Mouse (Mus musculus): Measurements from ENCODE around the gene Dck. TPM values are rescaled to one million over a fixed set of nuclear protein-coding genes. Genes with fewer than 3 reads are reported as not detected.

The Dck gene
- polyA plus RNA-seq, 1 experiment from 2014 or later, result 43.6 TPM

DNA sequence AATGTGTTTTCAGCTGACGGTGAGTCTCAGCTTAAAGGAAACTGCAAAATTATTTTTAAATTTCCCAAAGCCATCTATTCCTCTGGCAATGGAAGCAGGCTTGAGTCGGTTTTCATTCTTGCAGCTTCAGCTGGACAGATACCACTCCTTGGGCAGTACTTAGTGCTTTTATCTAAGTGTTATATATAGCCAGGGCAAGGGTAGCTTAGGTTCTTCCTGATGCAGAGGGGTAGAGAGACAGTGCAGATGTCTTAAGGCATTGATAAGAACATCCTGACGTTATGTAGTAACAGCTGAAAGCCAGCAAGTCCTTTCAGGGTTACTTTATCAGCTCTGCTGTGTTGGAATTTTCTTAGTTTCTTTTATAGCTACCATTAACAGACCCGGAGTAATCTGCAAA is 66.1 kb downstream of the Dck start:
- Histone ChIP-seq H3K36me3 (ENCODE audit: control insufficient read depth, insufficient read depth, low read length) (no peaks in the 10 kb centered on the region), H3K9me3 (replicated peaks; ENCODE audit: control insufficient read depth, low read length, poor library complexity, severe bottlenecking) (no peaks in the 10 kb centered on the region), H3K4me3 (ENCODE audit: low read depth, low read length) (no peak overlapping the region), H3K27me3 (ENCODE audit: control insufficient read depth, insufficient read depth, low read depth, low read length) (no peaks in the 10 kb centered on the region), H3K27ac (ENCODE audit: low read length) (no peak overlapping the region), H3K4me2 (ENCODE audit: low read length) (no peak overlapping the region), H3K9ac (ENCODE audit: low read depth, low read length) (no peak overlapping the region), H3K4me1 (ENCODE audit: control insufficient read depth, insufficient read depth, low read length) (no peaks in the 10 kb centered on the region)
- 71% methylated on average over 4 of the region's 4 CpGs for WGBS
- ATAC-seq, result no peak

DNA sequence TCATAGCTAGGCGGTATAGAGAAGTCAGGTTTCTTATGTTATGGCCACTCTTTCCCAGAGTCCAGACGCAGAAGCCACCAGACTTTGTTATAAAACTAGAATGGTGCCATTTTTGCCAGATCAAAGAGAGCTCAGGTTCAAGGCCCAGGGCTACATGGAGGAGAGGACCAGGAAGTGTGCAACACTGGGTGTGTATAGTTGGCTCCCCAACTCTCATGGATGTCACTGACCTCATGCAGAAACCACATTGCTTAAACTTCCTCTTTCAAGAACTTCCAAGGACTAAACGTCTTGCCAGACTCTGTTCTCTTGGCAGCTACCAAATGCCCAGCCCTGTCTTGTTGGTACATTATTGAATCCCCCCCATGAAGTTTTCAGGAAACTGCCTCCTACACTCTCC is 67.1 kb downstream of the Dck start:
- Histone ChIP-seq H3K27me3 (ENCODE audit: control insufficient read depth, insufficient read depth, low read depth, low read length) (no peaks in the 10 kb centered on the region), H3K4me2 (ENCODE audit: low read length) (no peak overlapping the region), H3K9me3 (replicated peaks; ENCODE audit: control insufficient read depth, low read length, poor library complexity, severe bottlenecking) (no peaks in the 10 kb centered on the region), H3K27ac (ENCODE audit: low read length) (no peak overlapping the region), H3K9ac (ENCODE audit: low read depth, low read length) (no peak overlapping the region), H3K36me3 (ENCODE audit: control insufficient read depth, insufficient read depth, low read length) (no peaks in the 10 kb centered on the region), H3K4me3 (ENCODE audit: low read depth, low read length) (no peak overlapping the region), H3K4me1 (ENCODE audit: control insufficient read depth, insufficient read depth, low read length) (no peaks in the 10 kb centered on the region)
- WGBS, result 94% methylated on average over 3 of the region's 3 CpGs
- ATAC-seq, result no peak

Other genes with a start within 250 kb of the Dck start
- 0.20 and 0.44 TPM in 2 replicates for gene Jchain, start 237.1 kb upstream of the Dck start, polyA plus RNA-seq (2015; fragmentation: Nextera tagmentation; extraction: Ambion mirVana)
- gene Utp3, start 210.5 kb upstream of the Dck start, polyA plus RNA-seq (2015; fragmentation: Nextera tagmentation; extraction: Ambion mirVana), result 48.3 and 49.8 TPM in 2 replicates
- gene Rufy3, start 200.0 kb upstream of the Dck start, polyA plus RNA-seq (2015; fragmentation: Nextera tagmentation; extraction: Ambion mirVana), result 307 and 339 TPM in 2 replicates
- gene Grsf1, start 88.8 kb upstream of the Dck start, polyA plus RNA-seq (2015; fragmentation: Nextera tagmentation; extraction: Ambion mirVana), result 57.0 and 60.5 TPM in 2 replicates
- 9.1 and 9.8 TPM in 2 replicates for gene Mob1b, start 44.1 kb upstream of the Dck start, polyA plus RNA-seq (2015; fragmentation: Nextera tagmentation; extraction: Ambion mirVana)
- 5.7 and 8.3 TPM in 2 replicates for gene Slc4a4, start 121.8 kb downstream of the Dck start, polyA plus RNA-seq (2015; fragmentation: Nextera tagmentation; extraction: Ambion mirVana)